Mouse (Mus musculus) hindbrain, embryonic 16.5 days (tissue): ENCODE measurements at regions not wholly inside any gene's neighbourhood (a gene's known extent, or its start where the extent isn't known, plus 50 kb on each side); places are given as distances from the start of the nearest gene placed in this dataset.

Source experiments
- ATAC-seq: fragments of 200-750 bp; cut with Nextera tagmentation; 2 replicates; pipeline ENCODE4 v1.8.0; 2017; ENCODE audit warnings: moderate TSS enrichment, moderate library complexity
- H3K27ac ChIP-seq: fragments of 300-500 bp; sonication (generic); 2 replicates; pipeline ENCODE4 v1.5.1; 2014; ENCODE audit warnings: low read depth, mild to moderate bottlenecking, control low read depth, low read length, moderate library complexity
- H3K27me3 ChIP-seq: fragments of 300-500 bp; sonication (generic); replicated peaks from 2 replicates; pipeline ENCODE4 v1.6.1; 2014; ENCODE audit warnings: low read length; ENCODE audit not compliant: control insufficient read depth, insufficient read depth
- H3K36me3 ChIP-seq: fragments of 300-500 bp; sonication (generic); 2 replicates; pipeline ENCODE4 v1.6.1; 2014; ENCODE audit warnings: mild to moderate bottlenecking, low read length, moderate library complexity, mixed read lengths; ENCODE audit not compliant: control insufficient read depth, insufficient read depth
- H3K4me1 ChIP-seq: fragments of 300-500 bp; sonication (generic); 2 replicates; pipeline ENCODE4 v1.6.1; 2014; ENCODE audit warnings: low read depth, low read length; ENCODE audit not compliant: control insufficient read depth, insufficient read depth
- H3K4me2 ChIP-seq: fragments of 300-500 bp; sonication (generic); 2 replicates; pipeline ENCODE4 v1.6.1; 2014; ENCODE audit warnings: mild to moderate bottlenecking, low read length, control low read depth, moderate library complexity
- H3K4me3 ChIP-seq: fragments of 300-500 bp; sonication (generic); 2 replicates; pipeline ENCODE4 v1.5.1; 2014; ENCODE audit warnings: mild to moderate bottlenecking, low read length, control low read depth, moderate library complexity
- H3K9ac ChIP-seq: fragments of 300-500 bp; sonication (generic); 2 replicates; pipeline ENCODE4 v1.6.1; 2014; ENCODE audit warnings: low read depth, mild to moderate bottlenecking, control low read depth, low read length, moderate library complexity
- H3K9me3 ChIP-seq: fragments of 300-500 bp; sonication (generic); 2 replicates; pipeline ENCODE4 v1.6.1; 2014; ENCODE audit warnings: mild to moderate bottlenecking, low read length, moderate library complexity; ENCODE audit not compliant: control insufficient read depth
- WGBS: fragments of 180-500 bp; shearing (Covaris S2); extraction: QIAGEN DNeasy Blood & Tissue Kit; methylation state at CpG from one replicate; pipeline ENCODE4 v1.1.7; 2014; 5-methylcytosine and 5-hydroxymethylcytosine counted together

GRCm38 (mm10) chr15:51206050-51206449, 2678.7 kb upstream of the Gm7489 start:
- H3K9ac ChIP-seq: no peak overlapping the region
- H3K4me1 ChIP-seq: no peaks in the 10 kb centered on the region
- no peaks in the 10 kb centered on the region for H3K36me3 ChIP-seq
- 77% methylated on average over 3 of the region's 3 CpGs for WGBS
- H3K9me3 ChIP-seq: no peaks in the 10 kb centered on the region
- no peak for ATAC-seq
- H3K4me3 ChIP-seq: no peak overlapping the region
- no peak overlapping the region for H3K27ac ChIP-seq
- no peaks in the 10 kb centered on the region for H3K27me3 ChIP-seq
- H3K4me2 ChIP-seq: no peak overlapping the region

GRCm38 (mm10) chr15:51206773-51207172, 2677.9 kb upstream of the Gm7489 start:
- H3K4me3 ChIP-seq: no peak overlapping the region
- H3K9me3 ChIP-seq: no peaks in the 10 kb centered on the region
- H3K4me2 ChIP-seq: no peak overlapping the region
- 80% methylated on average over 2 of the region's 2 CpGs for WGBS
- H3K36me3 ChIP-seq: no peaks in the 10 kb centered on the region
- no peaks in the 10 kb centered on the region for H3K27me3 ChIP-seq
- no peak for ATAC-seq
- H3K27ac ChIP-seq: no peak overlapping the region
- H3K9ac ChIP-seq: no peak overlapping the region
- no peaks in the 10 kb centered on the region for H3K4me1 ChIP-seq

GRCm38 (mm10) chr15:51234873-51235272, 2649.8 kb upstream of the Gm7489 start:
- no peak overlapping the region for H3K9ac ChIP-seq
- H3K27me3 ChIP-seq: no peaks in the 10 kb centered on the region
- no peak overlapping the region for H3K27ac ChIP-seq
- no peak overlapping the region for H3K4me2 ChIP-seq
- no peaks in the 10 kb centered on the region for H3K36me3 ChIP-seq
- H3K9me3 ChIP-seq: 0 out of 2 replicates have a peak, but pooled peaks cover 2% of the 10 kb centered on the region
- WGBS: 85% methylated on average over 1 of the region's 1 CpGs
- no peak for ATAC-seq
- H3K4me3 ChIP-seq: no peak overlapping the region
- no peaks in the 10 kb centered on the region for H3K4me1 ChIP-seq

GRCm38 (mm10) chr15:51244596-51244995, 2640.1 kb upstream of the Gm7489 start:
- ATAC-seq: no peak
- Histone ChIP-seq H3K27me3 (no peaks in the 10 kb centered on the region), H3K4me2 (no peak overlapping the region), H3K9me3 (no peaks in the 10 kb centered on the region), H3K4me3 (no peak overlapping the region), H3K27ac (no peak overlapping the region), H3K4me1 (no peaks in the 10 kb centered on the region), H3K36me3 (no peaks in the 10 kb centered on the region), H3K9ac (no peak overlapping the region)
- WGBS: 95% methylated on average over 2 of the region's 2 CpGs

- WGBS: 74% methylated on average over 5 of the region's 5 CpGs
- H3K4me3 ChIP-seq: no peak overlapping the region
- no peak for ATAC-seq
- H3K9me3 ChIP-seq: no peaks in the 10 kb centered on the region
- H3K36me3 ChIP-seq: no peaks in the 10 kb centered on the region
- no peaks in the 10 kb centered on the region for H3K27me3 ChIP-seq
- no peak overlapping the region for H3K4me2 ChIP-seq
- H3K27ac ChIP-seq: no peak overlapping the region
- H3K9ac ChIP-seq: no peak overlapping the region
- H3K4me1 ChIP-seq: no peaks in the 10 kb centered on the region
Measured at GRCm38 (mm10) chr15:51247259-51247658, 2637.4 kb upstream of the Gm7489 start.

- H3K27ac ChIP-seq: no peak overlapping the region
- ATAC-seq: no peak
- no peak overlapping the region for H3K4me3 ChIP-seq
- no peaks in the 10 kb centered on the region for H3K9me3 ChIP-seq
- H3K27me3 ChIP-seq: no peaks in the 10 kb centered on the region
- H3K4me1 ChIP-seq: no peaks in the 10 kb centered on the region
- no peak overlapping the region for H3K4me2 ChIP-seq
- no peaks in the 10 kb centered on the region for H3K36me3 ChIP-seq
- no peak overlapping the region for H3K9ac ChIP-seq
- 80% methylated on average over 8 of the region's 8 CpGs for WGBS
Measured at GRCm38 (mm10) chr15:51248034-51248788, 2636.5 kb upstream of the Gm7489 start.

GRCm38 (mm10) chr15:51248789-51249040, 2636.0 kb upstream of the Gm7489 start:
- 92% methylated on average over 5 of the region's 5 CpGs for WGBS
- H3K4me2 ChIP-seq: no peak overlapping the region
- no peak overlapping the region for H3K4me3 ChIP-seq
- H3K4me1 ChIP-seq: no peaks in the 10 kb centered on the region
- no peaks in the 10 kb centered on the region for H3K27me3 ChIP-seq
- no peaks in the 10 kb centered on the region for H3K9me3 ChIP-seq
- no peak overlapping the region for H3K9ac ChIP-seq
- no peaks in the 10 kb centered on the region for H3K36me3 ChIP-seq
- ATAC-seq: no peak
- no peak overlapping the region for H3K27ac ChIP-seq

- no peaks in the 10 kb centered on the region for H3K36me3 ChIP-seq
- H3K27ac ChIP-seq: no peak overlapping the region
- H3K9ac ChIP-seq: no peak overlapping the region
- 98% methylated on average over 1 of the region's 1 CpGs for WGBS
- no peak for ATAC-seq
- no peak overlapping the region for H3K4me3 ChIP-seq
- H3K4me1 ChIP-seq: no peaks in the 10 kb centered on the region
- no peaks in the 10 kb centered on the region for H3K9me3 ChIP-seq
- no peak overlapping the region for H3K4me2 ChIP-seq
- H3K27me3 ChIP-seq: no peaks in the 10 kb centered on the region
Measured at GRCm38 (mm10) chr15:51254143-51254542, 2630.6 kb upstream of the Gm7489 start.

- H3K4me3 ChIP-seq: no peak overlapping the region
- H3K4me2 ChIP-seq: no peak overlapping the region
- H3K36me3 ChIP-seq: no peaks in the 10 kb centered on the region
- no peaks in the 10 kb centered on the region for H3K27me3 ChIP-seq
- no peaks in the 10 kb centered on the region for H3K9me3 ChIP-seq
- no peak overlapping the region for H3K27ac ChIP-seq
- no peak overlapping the region for H3K9ac ChIP-seq
- H3K4me1 ChIP-seq: no peaks in the 10 kb centered on the region
- ATAC-seq: no peak
Measured at GRCm38 (mm10) chr15:51255203-51255615, 2629.5 kb upstream of the Gm7489 start.

GRCm38 (mm10) chr15:51256681-51257080, 2628.0 kb upstream of the Gm7489 start:
- Histone ChIP-seq H3K4me3 (no peak overlapping the region), H3K27me3 (no peaks in the 10 kb centered on the region), H3K4me1 (no peaks in the 10 kb centered on the region), H3K4me2 (no peak overlapping the region), H3K36me3 (no peaks in the 10 kb centered on the region), H3K9me3 (no peaks in the 10 kb centered on the region), H3K27ac (no peak overlapping the region), H3K9ac (no peak overlapping the region)
- 84% methylated on average over 3 of the region's 3 CpGs for WGBS
- no peak for ATAC-seq
